Mouse (Mus musculus) MEL (cell line): ENCODE results near the gene Cul5. TPM values are rescaled to one million over a fixed set of nuclear protein-coding genes. Genes with fewer than 3 reads are reported as not detected.

Source experiments
- DNase-seq: peaks from one replicate; pipeline ENCODE4 v3.0.0; 2011; ENCODE audit warnings: low read depth, low spot score
- H3K27ac ChIP-seq: 2 replicates; pipeline ENCODE4 v1.5.1; 2012; ENCODE audit warnings: low read depth, mild to moderate bottlenecking, control low read depth, low read length, moderate library complexity; ENCODE audit not compliant: control insufficient read depth
- H3K27me3 ChIP-seq, 2 experiments: fragments of 150-350 bp in 1 of 2; sonication (generic) in 1 of 2; 2 replicates each; pipeline ENCODE4 v1.6.1; 2012; ENCODE audit warnings: low read length in 2 of 2, mild to moderate bottlenecking in 2 of 2, improper control_type of control experiment in 1 of 2, moderate library complexity in 1 of 2; ENCODE audit not compliant: insufficient read depth in 2 of 2, control insufficient read depth in 1 of 2
- H3K36me3 ChIP-seq, 2 experiments: 2 replicates each; pipeline ENCODE4 v1.6.1; 2012 to 2014; ENCODE audit warnings: low read length in 2 of 2, improper control_type of control experiment in 1 of 2, inconsistent platforms in 1 of 2, mild to moderate bottlenecking in 1 of 2; ENCODE audit not compliant: insufficient read depth in 2 of 2, control insufficient read depth in 1 of 2
- H3K4me1 ChIP-seq, 2 experiments: fragments of 150-350 bp in 1 of 2; sonication (generic) in 1 of 2; 2 replicates each; pipeline ENCODE4 v1.6.1; 2012; ENCODE audit warnings: low read length in 2 of 2, improper control_type of control experiment in 1 of 2, mild to moderate bottlenecking in 1 of 2; ENCODE audit not compliant: insufficient read depth in 2 of 2, control insufficient read depth in 1 of 2
- H3K4me3 ChIP-seq, 2 experiments: fragments of 150-350 bp in 1 of 2; sonication (generic) in 1 of 2; 2 replicates each; pipeline ENCODE4 v1.5.1; 2012; ENCODE audit warnings: low read depth in 2 of 2, low read length in 2 of 2, mild to moderate bottlenecking in 2 of 2, moderate library complexity in 2 of 2, control low read depth in 1 of 2, improper control_type of control experiment in 1 of 2; ENCODE audit not compliant: control insufficient read depth in 1 of 2, insufficient read depth in 1 of 2
- H3K79me2 ChIP-seq: 2 replicates; pipeline ENCODE4 v1.6.1; 2012; ENCODE audit warnings: mild to moderate bottlenecking, low read length, moderate library complexity; ENCODE audit not compliant: control insufficient read depth, poor library complexity, insufficient read depth
- H3K9ac ChIP-seq: 2 replicates; pipeline ENCODE4 v1.6.1; 2012; ENCODE audit warnings: low read depth, mild to moderate bottlenecking, control low read depth, low read length, moderate library complexity; ENCODE audit not compliant: control insufficient read depth, poor library complexity, severe bottlenecking
- H3K9me3 ChIP-seq: fragments of 150-350 bp; sonication (generic); replicated peaks from 2 replicates; pipeline ENCODE4 v1.6.1; 2012; ENCODE audit warnings: mild to moderate bottlenecking, low read length, improper control_type of control experiment, moderate library complexity; ENCODE audit not compliant: insufficient read depth
- CHD2 ChIP-seq: IDR thresholded peaks from 2 replicates; pipeline ENCODE4 v1.6.1; 2011; ENCODE audit warnings: low read length, improper control_type of control experiment
- CTCF ChIP-seq, 3 experiments: IDR thresholded peaks in 2 of 3; conservative IDR thresholded peaks in 1 of 3; 2 replicates each; pipeline ENCODE4 v1.5.1; 2011 to 2012; ENCODE audit warnings: low read length in 3 of 3, low read depth in 2 of 3, mild to moderate bottlenecking in 2 of 3, improper control_type of control experiment in 1 of 3, inconsistent platforms in 1 of 3, mixed read lengths in 1 of 3, moderate library complexity in 1 of 3; ENCODE audit not compliant: control insufficient read depth in 1 of 3, insufficient read depth in 1 of 3, poor library complexity in 1 of 3, severe bottlenecking in 1 of 3
- E2F4 ChIP-seq: IDR thresholded peaks from 2 replicates; pipeline ENCODE4 v1.6.1; 2011; ENCODE audit warnings: low read depth, low read length, improper control_type of control experiment, borderline replicate concordance
- GATA1 ChIP-seq: IDR thresholded peaks from 2 replicates; pipeline ENCODE4 v1.6.1; 2011; ENCODE audit warnings: low read depth, low read length, improper control_type of control experiment
- JUND ChIP-seq: IDR thresholded peaks from 2 replicates; pipeline ENCODE4 v1.6.1; 2011; ENCODE audit warnings: low read depth, mild to moderate bottlenecking, improper control_type of control experiment, low read length
- KAT2A ChIP-seq: conservative IDR thresholded peaks from 2 replicates; pipeline ENCODE4 v1.6.1; 2012; ENCODE audit warnings: low read depth, low read length, improper control_type of control experiment, inconsistent platforms
- MEF2A ChIP-seq: IDR thresholded peaks from 2 replicates; pipeline ENCODE4 v1.6.1; 2014; ENCODE audit warnings: low read depth, mild to moderate bottlenecking, inconsistent platforms, low read length, improper control_type of control experiment; ENCODE audit not compliant: poor library complexity, insufficient replicate concordance, severe bottlenecking; ENCODE audit errors: extremely low read depth
- NELFE ChIP-seq: IDR thresholded peaks from 2 replicates; pipeline ENCODE4 v1.6.1; 2011; ENCODE audit warnings: low read depth, low read length, improper control_type of control experiment
- NRF1 ChIP-seq: IDR thresholded peaks from 2 replicates; pipeline ENCODE4 v1.6.1; 2014; ENCODE audit warnings: low read depth, mild to moderate bottlenecking, inconsistent platforms, low read length, improper control_type of control experiment, moderate library complexity; ENCODE audit not compliant: poor library complexity, insufficient read depth, severe bottlenecking
- POLR2A ChIP-seq, 2 experiments: IDR thresholded peaks; 2 replicates each; pipeline ENCODE4 v1.6.1; 2011 to 2012; ENCODE audit warnings: low read length in 2 of 2, mild to moderate bottlenecking in 2 of 2, control low read depth in 1 of 2, improper control_type of control experiment in 1 of 2, low read depth in 1 of 2, moderate library complexity in 1 of 2; ENCODE audit not compliant: control insufficient read depth in 1 of 2, insufficient read depth in 1 of 2, poor library complexity in 1 of 2
- POLR2AphosphoS5 ChIP-seq: IDR thresholded peaks from 2 replicates; pipeline ENCODE4 v1.6.1; 2012; ENCODE audit warnings: low read depth, borderline replicate concordance, mild to moderate bottlenecking, inconsistent platforms, low read length, moderate library complexity, mixed read lengths
- RAD21 ChIP-seq: IDR thresholded peaks from 2 replicates; pipeline ENCODE4 v1.6.1; 2011; ENCODE audit warnings: mild to moderate bottlenecking, low read depth, low read length, improper control_type of control experiment
- SIN3A ChIP-seq: IDR thresholded peaks from 2 replicates; pipeline ENCODE4 v1.6.1; 2012; ENCODE audit warnings: low read length, improper control_type of control experiment, inconsistent platforms
- SMC3 ChIP-seq: IDR thresholded peaks from 2 replicates; pipeline ENCODE4 v1.6.1; 2011; ENCODE audit warnings: low read depth, low read length, improper control_type of control experiment
- TBP ChIP-seq: IDR thresholded peaks from 2 replicates; pipeline ENCODE4 v1.8.0; 2011; ENCODE audit warnings: low read depth, low read length, improper control_type of control experiment
- USF2 ChIP-seq, 2 experiments: IDR thresholded peaks; 2 replicates each; pipeline ENCODE4 v1.6.1; 2011 to 2012; ENCODE audit warnings: improper control_type of control experiment in 2 of 2, low read length in 2 of 2, borderline replicate concordance in 1 of 2, inconsistent platforms in 1 of 2, low read depth in 1 of 2, mild to moderate bottlenecking in 1 of 2; ENCODE audit not compliant: insufficient read depth in 1 of 2
- ZKSCAN1 ChIP-seq: IDR thresholded peaks from 2 replicates; pipeline ENCODE4 v1.6.1; 2012; ENCODE audit warnings: low read depth, mild to moderate bottlenecking, inconsistent platforms, low read length, improper control_type of control experiment, moderate library complexity
- polyA plus RNA-seq, 2 experiments: library from polyadenylated mRNA; stranded (reverse) in 1 of 2; unstranded in 1 of 2; fragments of >175 nt in 1 of 2; fragments of >200 nt in 1 of 2; gene quantifications; 2 replicates each; pipeline versions ENCODE4 v1.2.1 to v1.2.4; 2012; ENCODE audit warnings: low replicate concordance in 2 of 2, low read depth in 1 of 2; ENCODE audit not compliant: insufficient read length in 2 of 2, insufficient read depth in 1 of 2, missing spikeins in 1 of 2
- total RNA-seq: library from RNA; depleted of rRNA; stranded (reverse); fragments of 300-350 nt; gene quantifications from 2 replicates; pipeline ENCODE4 v1.2.3, GENCODE M21; 2012; rRNA removed

Gene Cul5
- total and polyA plus RNA-seq, 3 experiments: 24.5 to 32.0 (median 30.7) TPM

GRCm38 (mm10) chr9:53570662-53571061, 99.2 kb downstream of the Cul5 start:
- H3K4me1 ChIP-seq: peaks cover 0 to 4% of the 10 kb centered on the region in 2 experiments; a peak in 2 of 4 replicates
- no peak overlapping the region for H3K9ac ChIP-seq
- peaks cover 12 to 50% of the 10 kb centered on the region in 2 experiments for H3K36me3 ChIP-seq
- H3K79me2 ChIP-seq: no peaks in the 10 kb centered on the region
- H3K27ac ChIP-seq: no peak overlapping the region
- DNase-seq: no peak
- TF ChIP-seq CTCF (IDR thresholded peaks at IDR 0.05 in 2 of 3, conservative IDR thresholded peaks at IDR 0.05 in 1 of 3; ENCODE audit: control insufficient read depth in 1 of 3, insufficient read depth in 1 of 3, low read depth in 2 of 3, low read length in 3 of 3, poor library complexity in 1 of 3, severe bottlenecking in 1 of 3): no peak
- TF ChIP-seq POLR2AphosphoS5: no peak
- TF ChIP-seq NELFE: no peak
- TF ChIP-seq GATA1: no peak
- no peak for TF ChIP-seq NRF1
- no peak for TF ChIP-seq E2F4
- TF ChIP-seq RAD21: no peak
- no peak for TF ChIP-seq TBP
- no peak for TF ChIP-seq POLR2A (IDR thresholded peaks at IDR 0.05; ENCODE audit: control insufficient read depth in 1 of 2, insufficient read depth in 1 of 2, low read depth in 1 of 2, low read length in 2 of 2, poor library complexity in 1 of 2)
- no peak for TF ChIP-seq ZKSCAN1
- no peak for TF ChIP-seq MEF2A
- no peak for TF ChIP-seq USF2 (IDR thresholded peaks at IDR 0.05; ENCODE audit: borderline replicate concordance in 1 of 2, insufficient read depth in 1 of 2, low read depth in 1 of 2, low read length in 2 of 2)
- TF ChIP-seq JUND: no peak
- TF ChIP-seq SMC3: no peak
- TF ChIP-seq CHD2: no peak
- TF ChIP-seq KAT2A: no peak
- TF ChIP-seq SIN3A: no peak
- H3K4me3 ChIP-seq: no peak overlapping the region
- H3K9me3 ChIP-seq: no peaks in the 10 kb centered on the region
- no peaks in the 10 kb centered on the region for H3K27me3 ChIP-seq

Other genes with a start within 250 kb of the Cul5 start
- gene Atm, start 133.3 kb downstream of the Cul5 start, total RNA-seq: 16.0 and 18.5 TPM in 2 replicates
- gene Atm, start 133.3 kb downstream of the Cul5 start, polyA plus RNA-seq: 10 to 100 TPM in 1 of 2 experiments, not detected in 1; 21.4 TPM
- 12.5 and 14.1 TPM in 2 replicates for gene Npat, start 133.0 kb downstream of the Cul5 start, total RNA-seq
- 10 to 100 TPM in 1 of 2 experiments, not detected in 1; 16.4 TPM for gene Npat, start 133.0 kb downstream of the Cul5 start, polyA plus RNA-seq
- gene Acat1, start 59.6 kb downstream of the Cul5 start, total RNA-seq: 41.0 and 41.8 TPM in 2 replicates
- gene Acat1, start 59.6 kb downstream of the Cul5 start, polyA plus RNA-seq: 100 to 1,000 TPM in 1 of 2 experiments, 10 to 100 TPM in 1; 37.4 to 185 TPM
- 0.07 TPM in 1 of 2 replicates, not detected in the other for gene Rab39, start 36.2 kb upstream of the Cul5 start, total RNA-seq
- gene Rab39, start 36.2 kb upstream of the Cul5 start, polyA plus RNA-seq: under 1 TPM in 1 of 2 experiments, not detected in 1; 0.10 TPM
- gene Slc35f2, start 101.5 kb upstream of the Cul5 start, total RNA-seq: not detected in 2 replicates
- gene Slc35f2, start 101.5 kb upstream of the Cul5 start, polyA plus RNA-seq: not detected
- not detected in 2 replicates for gene Sln, start 180.2 kb upstream of the Cul5 start, total RNA-seq
- not detected for gene Sln, start 180.2 kb upstream of the Cul5 start, polyA plus RNA-seq